Mouse (Mus musculus): ENCODE data around the gene Sart1.
"Not testable (repeated sequence)": the region's sequence is repeated elsewhere in the genome, so short reads cannot be mapped to it uniquely, and the experiment has no call there.

Gene Sart1

GRCm38 (mm10) chr19:5384715-5385114 is 3.8 kb downstream of the Sart1 start:
- in situ Hi-C loops (cut with MboI; ENCODE audit: low pct_unique_long_range_greater_than_20kb in 1 of 2, low sequenced_read_pairs in 2 of 2, unreplicated experiment in 1 of 2) = no loop called here

DNA sequence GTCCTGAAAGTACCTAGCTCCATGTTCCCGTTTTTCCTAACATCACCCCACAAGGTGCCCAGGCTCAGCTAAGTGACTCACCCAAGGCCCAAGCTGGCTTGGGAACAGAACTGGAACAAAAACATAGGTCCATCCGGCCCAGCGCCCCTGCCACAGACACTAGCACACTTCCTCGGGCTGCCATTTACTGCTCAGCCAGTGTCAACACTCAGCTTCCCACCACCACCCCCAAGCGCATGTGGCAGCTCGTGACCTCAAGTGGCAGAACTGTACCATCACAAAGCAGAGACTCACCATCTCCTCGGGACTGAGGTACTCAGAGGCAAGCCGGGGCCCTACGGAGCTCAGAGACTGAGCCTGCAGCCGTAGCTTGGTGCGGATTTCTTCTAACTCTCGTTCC is 5.2 kb downstream of the Sart1 start:
- in situ Hi-C loops (cut with MboI; ENCODE audit: low pct_unique_long_range_greater_than_20kb in 1 of 2, low sequenced_read_pairs in 2 of 2, unreplicated experiment in 1 of 2) = no loop called here

GRCm38 (mm10) chr19:5377446-5377845 is 11.1 kb downstream of the Sart1 start:
- in situ Hi-C loops (cut with MboI; ENCODE audit: low pct_unique_long_range_greater_than_20kb in 1 of 2, low sequenced_read_pairs in 2 of 2, unreplicated experiment in 1 of 2) = no loop called here

- in situ Hi-C loops (cut with MboI; ENCODE audit: low pct_unique_long_range_greater_than_20kb in 1 of 2, low sequenced_read_pairs in 2 of 2, unreplicated experiment in 1 of 2) = no loop called here
These were observed 13.8 kb downstream of the Sart1 start for GRCm38 (mm10) chr19:5374748-5375147.

GRCm38 (mm10) chr19:5374177-5374576 is 14.3 kb downstream of the Sart1 start:
- in situ Hi-C loops (cut with MboI; ENCODE audit: low pct_unique_long_range_greater_than_20kb in 1 of 2, low sequenced_read_pairs in 2 of 2, unreplicated experiment in 1 of 2) = no loop called here

DNA sequence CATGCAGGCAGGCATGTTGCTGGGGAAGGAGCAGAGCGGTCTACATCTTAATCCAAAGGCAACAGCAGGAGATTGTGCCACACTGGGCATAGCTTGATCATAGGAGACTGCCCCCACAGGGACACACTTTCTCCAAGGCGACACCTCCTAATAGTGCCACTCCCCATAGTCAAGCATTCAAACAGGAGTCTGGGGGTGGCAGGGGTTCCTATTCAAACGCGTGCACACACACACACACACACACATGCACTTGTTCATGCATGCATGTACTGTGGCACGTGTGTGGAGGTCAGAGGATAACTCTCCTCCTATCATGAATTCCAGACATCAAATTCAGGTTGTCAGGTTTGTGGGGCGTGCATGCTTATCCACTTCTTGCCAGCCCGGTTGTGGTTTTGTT is 15.8 kb downstream of the Sart1 start:
- in situ Hi-C loops (cut with MboI; ENCODE audit: low pct_unique_long_range_greater_than_20kb in 1 of 2, low sequenced_read_pairs in 2 of 2, unreplicated experiment in 1 of 2) = no loop called here

DNA sequence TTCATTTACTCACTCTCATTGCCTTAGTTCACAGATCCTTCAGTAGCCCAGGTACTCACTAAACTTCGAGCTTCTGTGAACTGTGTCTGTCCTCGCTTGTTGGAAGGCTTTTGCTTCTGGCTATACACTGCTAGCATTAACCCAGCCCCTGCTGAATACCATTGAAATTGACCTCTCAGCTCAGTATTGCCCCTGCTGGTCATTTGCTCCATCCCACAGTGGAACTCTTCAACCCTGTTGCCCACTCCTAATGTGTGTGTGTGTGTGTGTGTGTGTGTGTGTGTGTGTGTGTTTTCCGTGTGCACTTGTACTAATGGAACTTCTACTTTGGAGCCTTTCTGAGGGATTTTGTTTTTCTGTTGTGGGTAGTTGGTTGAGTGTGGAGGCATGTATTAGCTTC is 17.6 kb downstream of the Sart1 start:
- in situ Hi-C loops (cut with MboI; ENCODE audit: low pct_unique_long_range_greater_than_20kb in 1 of 2, low sequenced_read_pairs in 2 of 2, unreplicated experiment in 1 of 2) = no loop called here

DNA sequence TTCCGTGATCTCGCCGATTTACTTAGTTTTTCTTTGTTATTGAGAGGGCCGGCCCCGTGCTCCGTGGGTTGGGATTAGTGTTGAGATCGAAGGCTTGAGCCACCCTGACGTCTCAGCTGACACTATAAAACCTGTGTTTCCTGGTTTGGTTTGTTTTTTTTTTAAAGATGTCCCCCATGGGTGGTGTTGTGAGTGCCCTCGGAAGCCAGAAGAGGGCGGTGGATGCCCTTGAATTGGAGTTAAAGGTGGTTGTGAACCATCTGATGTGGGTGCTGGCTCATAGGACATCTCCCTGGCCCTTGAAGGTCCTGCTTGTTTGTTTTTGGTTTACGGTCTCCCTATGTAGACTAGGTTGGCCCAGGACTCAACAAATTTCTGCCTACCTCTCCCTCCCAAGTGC is 21.0 kb downstream of the Sart1 start:
- in situ Hi-C loops (cut with MboI; ENCODE audit: low pct_unique_long_range_greater_than_20kb in 1 of 2, low sequenced_read_pairs in 2 of 2, unreplicated experiment in 1 of 2) = no loop called here

DNA sequence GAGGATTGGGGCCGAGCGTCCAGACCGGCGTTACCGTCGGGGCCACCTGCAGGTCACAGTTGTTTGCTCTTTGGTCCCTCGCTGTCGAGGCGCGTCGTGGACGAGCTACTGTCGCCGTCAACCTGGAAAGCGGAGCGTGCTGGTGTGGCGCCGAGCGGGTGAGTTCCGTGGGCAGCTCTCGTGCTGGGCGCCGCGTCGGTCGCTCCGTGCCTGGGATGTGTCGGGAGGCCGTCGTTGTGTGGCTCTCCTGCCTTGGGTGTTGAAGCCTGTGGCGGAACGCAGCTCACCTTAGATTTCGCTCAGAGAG is 21.5 kb downstream of the Sart1 start, which contains the start of gene Banf1:
Banf1 (minus strand) TSS at position 116 of the 307 bp plus-strand sequence.
- in situ Hi-C loops (cut with MboI; ENCODE audit: low pct_unique_long_range_greater_than_20kb in 1 of 2, low sequenced_read_pairs in 2 of 2, unreplicated experiment in 1 of 2) = no loop called here

- in situ Hi-C loops (cut with MboI; ENCODE audit: low pct_unique_long_range_greater_than_20kb in 1 of 2, low sequenced_read_pairs in 2 of 2, unreplicated experiment in 1 of 2) = no loop called here
These were observed 22.1 kb downstream of the Sart1 start, which contains the start of gene Eif1ad for GRCm38 (mm10) chr19:5366175-5367052. Gene Eif1ad (plus strand): TSS chr19:5366741.

- in situ Hi-C loops (cut with MboI; ENCODE audit: low pct_unique_long_range_greater_than_20kb in 1 of 2, low sequenced_read_pairs in 2 of 2, unreplicated experiment in 1 of 2) = no loop called here
These were observed 22.8 kb downstream of the Sart1 start for GRCm38 (mm10) chr19:5365751-5366150.

DNA sequence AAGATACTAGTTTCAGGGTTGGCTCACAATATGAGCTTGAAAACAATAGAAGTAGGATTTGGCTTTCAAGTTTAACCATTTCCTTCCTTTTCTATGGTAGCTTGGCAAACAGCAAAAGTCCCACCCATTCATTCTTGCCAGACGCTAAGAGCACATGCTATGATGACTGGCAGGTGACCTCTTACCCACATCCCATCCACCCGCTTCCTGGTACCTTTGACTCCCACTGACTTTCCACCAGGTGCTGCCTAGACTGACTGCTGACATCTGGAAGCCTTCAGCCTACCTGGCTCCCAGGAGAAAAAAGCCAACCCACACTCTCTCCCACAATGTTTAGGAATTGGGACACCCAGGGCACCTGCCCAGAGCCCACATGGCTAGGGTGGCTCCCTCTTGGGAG is 24.4 kb downstream of the Sart1 start:
- in situ Hi-C loops (cut with MboI; ENCODE audit: low pct_unique_long_range_greater_than_20kb in 1 of 2, low sequenced_read_pairs in 2 of 2, unreplicated experiment in 1 of 2) = no loop called here

DNA sequence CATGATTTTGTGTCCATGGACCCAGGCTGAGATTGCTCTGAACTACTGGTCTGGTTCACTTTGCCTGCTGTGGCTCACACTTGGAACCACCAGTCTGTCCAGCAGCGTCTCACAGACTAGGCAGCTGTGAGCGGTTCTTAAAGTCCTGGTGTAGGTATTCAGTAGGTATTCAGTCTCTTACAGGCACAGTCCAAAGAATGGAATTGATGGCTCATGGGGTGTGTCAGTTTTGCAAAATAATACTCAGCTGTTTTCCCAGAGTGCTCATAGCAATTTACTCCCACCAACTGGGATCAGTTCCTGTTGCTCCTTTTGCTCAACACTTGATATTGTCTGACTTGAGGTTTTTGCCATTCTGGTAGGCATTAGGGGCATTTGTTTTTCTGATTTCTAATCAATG is 26.3 kb downstream of the Sart1 start:
- in situ Hi-C loops (cut with MboI; ENCODE audit: low pct_unique_long_range_greater_than_20kb in 1 of 2, low sequenced_read_pairs in 2 of 2, unreplicated experiment in 1 of 2) = no loop called here

DNA sequence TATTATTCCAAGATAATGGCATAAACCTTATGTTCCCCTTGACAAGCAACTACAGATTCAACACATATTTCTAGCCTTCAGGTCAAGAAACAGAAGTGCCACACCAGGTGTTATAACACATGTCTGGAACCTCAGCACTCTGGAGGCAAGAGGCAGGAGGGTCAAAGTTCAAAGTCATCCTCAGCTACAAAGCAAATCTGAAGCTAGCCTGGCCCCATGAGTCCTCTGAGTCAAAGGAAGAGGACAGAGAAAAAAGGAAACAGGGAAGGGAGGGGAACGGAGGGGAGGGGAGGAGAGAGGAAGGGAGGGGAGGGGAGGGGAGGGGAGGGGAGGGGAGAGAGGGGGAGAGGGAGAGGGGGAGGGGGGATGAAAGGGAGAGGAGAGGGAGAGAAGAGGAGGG is 32.4 kb downstream of the Sart1 start:
- in situ Hi-C loops (cut with MboI; ENCODE audit: low pct_unique_long_range_greater_than_20kb in 1 of 2, low sequenced_read_pairs in 2 of 2, unreplicated experiment in 1 of 2) = no loop called here

- in situ Hi-C loops (cut with MboI; ENCODE audit: low pct_unique_long_range_greater_than_20kb in 1 of 2, low sequenced_read_pairs in 2 of 2, unreplicated experiment in 1 of 2) = no loop called here
These were observed 34.9 kb downstream of the Sart1 start for GRCm38 (mm10) chr19:5353609-5354008.

GRCm38 (mm10) chr19:5349502-5349873 is 39.0 kb downstream of the Sart1 start, which contains the start of gene Cst6:
Gene Cst6 (minus strand): TSS chr19:5349574.
- in situ Hi-C loops (cut with MboI; ENCODE audit: low pct_unique_long_range_greater_than_20kb in 1 of 2, low sequenced_read_pairs in 2 of 2, unreplicated experiment in 1 of 2) = not testable (repeated sequence)

- in situ Hi-C loops (cut with MboI; ENCODE audit: low pct_unique_long_range_greater_than_20kb in 1 of 2, low sequenced_read_pairs in 2 of 2, unreplicated experiment in 1 of 2) = no loop called here
These were observed 39.7 kb downstream of the Sart1 start for GRCm38 (mm10) chr19:5348526-5349501.

DNA sequence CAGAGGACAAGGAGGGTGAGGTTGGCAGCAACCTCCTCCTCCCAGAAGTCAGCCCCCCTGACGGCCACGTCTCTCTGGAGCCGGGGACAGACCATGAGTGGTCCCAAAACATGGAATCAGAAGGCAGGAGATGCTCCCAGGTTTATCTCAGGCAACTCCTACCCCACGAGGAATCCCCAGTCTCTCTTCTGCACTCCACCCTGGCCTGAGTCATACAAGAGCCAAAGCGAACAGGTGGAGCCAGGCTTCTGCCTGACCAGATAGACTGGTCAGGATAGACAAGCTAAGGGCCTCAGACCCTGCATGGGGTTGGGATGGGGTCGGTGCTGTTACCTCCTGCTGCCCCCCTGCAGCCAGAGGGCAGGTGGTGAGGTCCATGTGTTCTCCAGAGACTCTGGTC is 40.4 kb downstream of the Sart1 start:
- in situ Hi-C loops (cut with MboI; ENCODE audit: low pct_unique_long_range_greater_than_20kb in 1 of 2, low sequenced_read_pairs in 2 of 2, unreplicated experiment in 1 of 2) = no loop called here
